Mouse (Mus musculus): Measurements from ENCODE around the gene Nsf.

DNA sequence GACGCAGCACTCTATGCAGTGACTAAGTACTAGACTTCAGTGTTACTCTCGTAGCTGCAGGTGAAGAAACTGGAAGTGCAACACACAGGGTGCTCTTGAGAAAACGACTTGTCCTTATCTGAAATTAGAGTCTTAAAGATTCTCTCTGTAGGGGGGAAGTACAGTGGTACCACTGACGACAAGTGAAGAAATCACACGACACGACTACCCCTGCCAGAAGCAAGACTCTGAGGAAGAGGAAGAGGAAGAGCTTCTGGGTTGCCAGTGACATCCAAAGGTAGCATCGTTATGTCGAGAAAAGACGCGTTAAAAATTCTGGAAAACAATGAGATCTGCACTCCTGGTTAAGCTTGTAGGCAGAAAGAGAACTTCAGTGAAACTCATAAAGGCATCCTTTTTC is 70.1 kb downstream of the Nsf start:
- TF ChIP-seq ZNF384 (IDR thresholded peaks at IDR 0.05; ENCODE audit: low read depth, low read length) = no peak
- no peak for TF ChIP-seq CHD2 (IDR thresholded peaks at IDR 0.05; ENCODE audit: low read depth, low read length)
